Mouse (Mus musculus): ENCODE data around the gene Adgrl3.

- TF ChIP-seq POLR2A (IDR thresholded peaks at IDR 0.05; ENCODE audit: control insufficient read depth in 1 of 2, insufficient read depth in 1 of 2, low read depth in 1 of 2, low read length in 2 of 2, poor library complexity in 1 of 2) (no peak), ZC3H11A (IDR thresholded peaks at IDR 0.05; ENCODE audit: low read depth, low read length) (no peak), SMC3 (IDR thresholded peaks at IDR 0.05; ENCODE audit: low read depth, low read length) (no peak), NRF1 (IDR thresholded peaks at IDR 0.05; ENCODE audit: insufficient read depth, low read depth, low read length, poor library complexity, severe bottlenecking) (no peak), CTCF (IDR thresholded peaks at IDR 0.05 in 2 of 3, conservative IDR thresholded peaks at IDR 0.05 in 1 of 3; ENCODE audit: control insufficient read depth in 1 of 3, insufficient read depth in 1 of 3, low read depth in 2 of 3, low read length in 3 of 3, poor library complexity in 1 of 3, severe bottlenecking in 1 of 3) (no peak), EP300 (IDR thresholded peaks at IDR 0.05; ENCODE audit: low read depth in 1 of 2, low read length in 2 of 2) (no peak), E2F4 (IDR thresholded peaks at IDR 0.05; ENCODE audit: borderline replicate concordance, low read depth, low read length) (no peak), POLR2AphosphoS5 (IDR thresholded peaks at IDR 0.05; ENCODE audit: borderline replicate concordance, low read depth, low read length) (no peak), JUND (IDR thresholded peaks at IDR 0.05; ENCODE audit: low read depth, low read length) (no peak), GATA1 (IDR thresholded peaks at IDR 0.05; ENCODE audit: low read depth, low read length) (no peak), MAX (IDR thresholded peaks at IDR 0.05; ENCODE audit: low read length) (no peak), MXI1 (IDR thresholded peaks at IDR 0.05; ENCODE audit: low read depth, low read length) (no peak)
Observed at GRCm38 (mm10) chr5:81729620-81730019, 709.7 kb downstream of the Adgrl3 start.
